20 mouse cellular contexts compared by ENCODE assay signal in genomic region chr1:111017640-111018039, GRCm38 (mm10). TPM values are rescaled to one million over a fixed set of nuclear protein-coding genes. Genes with fewer than 3 reads are reported as not detected.
"Had no signal": no experiment of that assay in that cellular context is flagged by ENCODE, and none has a peak within 500 bp of the region (broad histone marks: within the 10 kb centered on the region; RNA-seq: fewer than 3 reads in every experiment).

No protein-coding gene starts in this region.

- H3K9ac ChIP-seq: liver, embryonic 15.5 days; midbrain, embryonic 13.5 days had no signal

- H3K9me3 ChIP-seq: limb, embryonic 10.5 days; liver, embryonic 15.5 days; midbrain, embryonic 13.5 days had no signal

- H3K4me1 ChIP-seq: liver, embryonic 15.5 days; midbrain, embryonic 13.5 days had no signal

- H3K36me3 ChIP-seq: limb, embryonic 10.5 days; liver, embryonic 15.5 days; midbrain, embryonic 13.5 days had no signal

- H3K27me3 ChIP-seq: liver, embryonic 15.5 days; midbrain, embryonic 13.5 days had no signal

- H3K27ac ChIP-seq: left cerebral cortex, adult 2 months; limb, embryonic 10.5 days; liver, embryonic 15.5 days; midbrain, embryonic 13.5 days; stomach, postnatal 0 days had no signal

- DNase-seq: kidney, adult 11 months; kidney, adult 9 months; kidney, postnatal 10 days; kidney, postnatal 4 days; lung, adult 2 months; lung, postnatal 36 days; right cerebral cortex, adult 18-20 months; right cerebral cortex, postnatal 25 days; thymus, adult 18-20 months; thymus, postnatal 25 days had no signal

- H3K4me3 ChIP-seq: left cerebral cortex, adult 2 months; limb, embryonic 10.5 days; liver, embryonic 15.5 days; midbrain, embryonic 13.5 days had no signal

- ATAC-seq: lung, postnatal 0 days; midbrain, embryonic 13.5 days had no signal

- H3K4me2 ChIP-seq: liver, embryonic 11.5 days; liver, embryonic 15.5 days; midbrain, embryonic 13.5 days had no signal

RNA-seq across cellular contexts. Expression of gene Cdh19, which starts 40.3 kb away (rescaled TPM):
- total RNA-seq: megakaryocyte progenitor cell, adult 5-6 weeks had no signal
- polyA plus RNA-seq: liver, embryonic 15.5 days; midbrain, postnatal 0 days; neural tube, embryonic 14.5 days had no signal
